Mouse (Mus musculus): Measurements from ENCODE around the gene Cops7b. TPM values are rescaled to one million over a fixed set of nuclear protein-coding genes. Genes with fewer than 3 reads are reported as not detected.
"Not testable (repeated sequence)": the region's sequence is repeated elsewhere in the genome, so short reads cannot be mapped to it uniquely, and the experiment has no call there.

Gene Cops7b
- 10 to 100 TPM; 24.5 TPM for total RNA-seq (2021)
- long read RNA-seq, experiment 1, transcript Cops7b-201 (7 exons, 2,231 nt) = major isoform, 31 of 34 reads
- long read RNA-seq, experiment 1, partial matches to known transcripts = 1 of 34 reads
- long read RNA-seq, experiment 1, other reads (novel, unspliced or antisense) = 1 of 34 reads
- long read RNA-seq, experiment 2, full-length matches to known transcripts = 19 of 25 reads
- long read RNA-seq, experiment 2, partial matches to known transcripts = 2 of 25 reads
- long read RNA-seq, experiment 2, other reads (novel, unspliced or antisense) = 4 of 25 reads

GRCm38 (mm10) chr1:86582451-86583096 lies at the start of gene Cops7b, which contains the start of gene Pde6d:
Cops7b (plus strand) TSS chr1:86582904.
Pde6d (minus strand) TSS chr1:86582629.
- peak; percentile 94 to 98 for DNase-seq (ENCODE audit: extremely low spot score in 1 of 2, low spot score in 2 of 2)
- peak within 1 kb of the TSS; percentile 85 for H3K27ac ChIP-seq
- intact Hi-C loops (cut with DNase I) = no loop called here
- TF ChIP-seq CTCF (IDR thresholded peaks at IDR 0.05) = no peak
- H3K4me3 ChIP-seq = peak within 1 kb of the TSS; percentile 82

GRCm38 (mm10) chr1:86533411-86534130 lies 49.1 kb upstream of the Cops7b start:
- intact Hi-C loops (cut with DNase I) = loop anchor here (5.0 kb wide), 1 partner anchor 161 kb away; no protein-coding TSS in a partner anchor
- Histone ChIP-seq H3K27ac (peak overlapping the region; percentile 38; the same call in 1 of the 2 replicates), H3K4me3 (no peak overlapping the region)
- peak; percentile 32 for TF ChIP-seq CTCF (IDR thresholded peaks at IDR 0.05)
- DNase-seq (ENCODE audit: extremely low spot score in 1 of 2, low spot score in 2 of 2) = peak in 1 of 2 experiments; percentile 37

GRCm38 (mm10) chr1:86538383-86538782 lies 44.3 kb upstream of the Cops7b start:
- H3K4me3 ChIP-seq = no peak overlapping the region
- H3K27ac ChIP-seq = no peak overlapping the region
- peak; percentile 42 for TF ChIP-seq CTCF (IDR thresholded peaks at IDR 0.05)
- no peak for DNase-seq (ENCODE audit: extremely low spot score in 1 of 2, low spot score in 2 of 2)
- intact Hi-C loops (cut with DNase I) = no loop called here

GRCm38 (mm10) chr1:86539583-86539982 lies 43.1 kb upstream of the Cops7b start:
- TF ChIP-seq CTCF (IDR thresholded peaks at IDR 0.05) = peak; percentile 13
- H3K4me3 ChIP-seq; H3K27ac ChIP-seq; intact Hi-C loops (cut with DNase I); DNase-seq (ENCODE audit: extremely low spot score in 1 of 2, low spot score in 2 of 2): not testable (repeated sequence)

DNA sequence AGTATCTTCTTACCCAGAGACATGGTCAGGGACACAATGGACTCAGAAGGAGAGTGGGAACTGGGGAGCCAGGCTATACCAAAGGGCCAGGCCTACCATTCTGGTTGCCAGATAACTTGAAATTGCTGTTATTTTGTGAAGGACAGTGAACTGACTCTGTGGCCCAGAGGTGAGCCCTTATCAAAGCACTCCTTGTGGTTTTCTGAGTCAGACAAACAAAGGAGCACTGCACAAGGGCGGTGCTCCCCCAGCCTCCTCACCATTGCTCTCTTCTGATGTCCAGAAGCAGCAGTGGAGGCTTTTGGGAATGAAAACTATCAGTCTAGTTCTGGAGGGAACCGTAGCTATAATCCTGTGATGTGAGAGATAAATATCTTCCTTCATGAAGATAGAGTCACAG lies 40.1 kb upstream of the Cops7b start:
- H3K27ac ChIP-seq = no peak overlapping the region
- no peak for DNase-seq (ENCODE audit: extremely low spot score in 1 of 2, low spot score in 2 of 2)
- TF ChIP-seq CTCF (IDR thresholded peaks at IDR 0.05) = no peak
- intact Hi-C loops (cut with DNase I) = no loop called here
- H3K4me3 ChIP-seq = no peak overlapping the region

DNA sequence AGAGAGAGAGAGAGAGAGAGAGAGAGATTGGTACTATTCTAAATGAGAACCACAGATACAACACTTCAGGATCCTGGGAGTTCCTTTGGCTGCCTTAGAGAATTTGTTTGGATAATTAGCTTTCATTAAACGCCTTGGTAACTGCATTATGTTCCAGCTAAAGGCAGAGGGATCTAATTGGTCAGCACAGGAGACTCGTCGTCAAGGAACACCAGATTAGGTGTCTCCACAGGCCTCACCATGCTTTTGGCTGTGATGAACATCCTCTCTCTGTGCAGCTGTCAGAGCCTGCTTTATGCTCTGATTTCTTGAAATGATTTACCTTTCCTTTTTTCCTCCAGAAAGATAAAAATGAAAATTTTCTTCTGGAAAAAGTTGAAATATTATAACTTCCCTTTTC lies 35.9 kb upstream of the Cops7b start:
- H3K27ac ChIP-seq = no peak overlapping the region
- no peak for TF ChIP-seq CTCF (IDR thresholded peaks at IDR 0.05)
- intact Hi-C loops (cut with DNase I) = no loop called here
- no peak overlapping the region for H3K4me3 ChIP-seq
- no peak for DNase-seq (ENCODE audit: extremely low spot score in 1 of 2, low spot score in 2 of 2)

DNA sequence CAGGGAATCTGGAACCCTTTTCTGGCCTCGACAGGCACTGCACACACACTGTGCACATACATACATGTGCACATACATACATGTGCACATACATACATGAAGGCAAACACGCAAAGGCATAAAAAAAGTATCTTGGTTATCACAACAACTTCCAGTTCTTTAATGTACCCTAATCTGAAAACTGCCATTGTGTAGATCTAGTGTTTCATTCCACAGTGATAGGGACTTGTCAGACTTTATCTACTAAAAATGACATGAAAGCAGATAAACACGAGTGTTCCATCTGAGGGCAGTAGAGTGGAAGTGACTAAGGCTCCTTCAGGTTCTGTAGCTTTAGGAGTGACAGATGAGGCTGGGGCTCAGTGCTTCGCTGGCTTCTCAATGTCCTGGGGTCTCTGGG lies 31.4 kb upstream of the Cops7b start:
- H3K27ac ChIP-seq = no peak overlapping the region
- intact Hi-C loops (cut with DNase I) = no loop called here
- no peak overlapping the region for H3K4me3 ChIP-seq
- TF ChIP-seq CTCF (IDR thresholded peaks at IDR 0.05) = no peak
- DNase-seq (ENCODE audit: extremely low spot score in 1 of 2, low spot score in 2 of 2) = no peak

- DNase-seq (ENCODE audit: extremely low spot score in 1 of 2, low spot score in 2 of 2) = no peak
- intact Hi-C loops (cut with DNase I) = no loop called here
- Histone ChIP-seq H3K4me3 (no peak overlapping the region), H3K27ac (no peak overlapping the region)
- TF ChIP-seq CTCF (IDR thresholded peaks at IDR 0.05) = no peak
These were observed 30.8 kb upstream of the Cops7b start for GRCm38 (mm10) chr1:86551877-86552276.

GRCm38 (mm10) chr1:86555665-86556064 lies 27.0 kb upstream of the Cops7b start:
- no peak overlapping the region for H3K4me3 ChIP-seq
- intact Hi-C loops (cut with DNase I) = no loop called here
- H3K27ac ChIP-seq = no peak overlapping the region
- no peak for DNase-seq (ENCODE audit: extremely low spot score in 1 of 2, low spot score in 2 of 2)
- TF ChIP-seq CTCF (IDR thresholded peaks at IDR 0.05) = no peak

- no peak for TF ChIP-seq CTCF (IDR thresholded peaks at IDR 0.05)
- no peak overlapping the region for H3K4me3 ChIP-seq
- no peak for DNase-seq (ENCODE audit: extremely low spot score in 1 of 2, low spot score in 2 of 2)
- H3K27ac ChIP-seq = no peak overlapping the region
- intact Hi-C loops (cut with DNase I) = no loop called here
These were observed 24.8 kb upstream of the Cops7b start for GRCm38 (mm10) chr1:86557872-86558271.

- TF ChIP-seq CTCF (IDR thresholded peaks at IDR 0.05) = no peak
- no peak for DNase-seq (ENCODE audit: extremely low spot score in 1 of 2, low spot score in 2 of 2)
- Histone ChIP-seq H3K4me3 (no peak overlapping the region), H3K27ac (no peak overlapping the region)
- intact Hi-C loops (cut with DNase I) = no loop called here
These were observed 23.5 kb upstream of the Cops7b start for GRCm38 (mm10) chr1:86559232-86559631.

GRCm38 (mm10) chr1:86562663-86563062 lies 20.0 kb upstream of the Cops7b start:
- TF ChIP-seq CTCF (IDR thresholded peaks at IDR 0.05) = no peak
- Histone ChIP-seq H3K27ac (no peak overlapping the region), H3K4me3 (no peak overlapping the region)
- DNase-seq (ENCODE audit: extremely low spot score in 1 of 2, low spot score in 2 of 2) = no peak
- intact Hi-C loops (cut with DNase I) = no loop called here

Measured in left cerebral cortex, adult 2 months (tissue).